Mouse (Mus musculus): ENCODE measurements around the gene Slc16a13. TPM values are rescaled to one million over a fixed set of nuclear protein-coding genes. Genes with fewer than 3 reads are reported as not detected.

The Slc16a13 gene
- polyA plus RNA-seq, 1 experiment from 2014 or later = 4.8 TPM

- Histone ChIP-seq H3K27ac (peak within 1 kb of the TSS; percentile 96), H3K4me1 (replicated peaks) (peaks cover 42% of the 10 kb centered on the region)
These were observed 18.8 kb upstream of the Slc16a13 start, which contains the start of the genes Gm21988 and Rnasek for GRCm38 (mm10) chr11:70239541-70240279. Gene Gm21988, minus strand, starts transcription at chr11:70239830. Gene Rnasek, minus strand, starts transcription at chr11:70239842.

GRCm38 (mm10) chr11:70238591-70239440, 18.0 kb upstream of the Slc16a13 start:
- H3K36me3 ChIP-seq = peaks cover 20% of the 10 kb centered on the region
- DNase-seq (no peak), ATAC-seq (ENCODE audit: low read depth) (no peak)
- H3K4me2 ChIP-seq = peak overlapping the region; percentile 95
- H3K9ac ChIP-seq = peak overlapping the region; percentile 97
- peak overlapping the region; percentile 95 for H3K4me3 ChIP-seq (replicated peaks)
- 5% methylated on average over 23 of the region's 23 CpGs for WGBS (ENCODE audit: insufficient replicate concordance)
- peak overlapping the region; percentile 96 for H3K27ac ChIP-seq
- H3K27me3 ChIP-seq = no peaks in the 10 kb centered on the region
- no peaks in the 10 kb centered on the region for H3K9me3 ChIP-seq (replicated peaks)
- peaks cover 51% of the 10 kb centered on the region for H3K4me1 ChIP-seq (replicated peaks)

More at GRCm38 (mm10) chr11:70239541-70240279, 18.8 kb upstream of the Slc16a13 start, which contains the start of the genes Gm21988 and Rnasek:
- DNase-seq (peak; percentile 76), ATAC-seq (ENCODE audit: low read depth) (peak; percentile 15)
- peak within 1 kb of the TSS; percentile 95 for H3K4me3 ChIP-seq (replicated peaks)
- H3K9me3 ChIP-seq (replicated peaks) = no peaks in the 10 kb centered on the region
- peaks cover 15% of the 10 kb centered on the region for H3K36me3 ChIP-seq
- WGBS (ENCODE audit: insufficient replicate concordance) = under 1% methylated on average over 31 of the region's 35 CpGs
- peak within 1 kb of the TSS; percentile 95 for H3K4me2 ChIP-seq
- H3K9ac ChIP-seq = peak within 1 kb of the TSS; percentile 97
- peaks cover 3% of the 10 kb centered on the region; the same call in 1 of the 2 replicates for H3K27me3 ChIP-seq

DNA sequence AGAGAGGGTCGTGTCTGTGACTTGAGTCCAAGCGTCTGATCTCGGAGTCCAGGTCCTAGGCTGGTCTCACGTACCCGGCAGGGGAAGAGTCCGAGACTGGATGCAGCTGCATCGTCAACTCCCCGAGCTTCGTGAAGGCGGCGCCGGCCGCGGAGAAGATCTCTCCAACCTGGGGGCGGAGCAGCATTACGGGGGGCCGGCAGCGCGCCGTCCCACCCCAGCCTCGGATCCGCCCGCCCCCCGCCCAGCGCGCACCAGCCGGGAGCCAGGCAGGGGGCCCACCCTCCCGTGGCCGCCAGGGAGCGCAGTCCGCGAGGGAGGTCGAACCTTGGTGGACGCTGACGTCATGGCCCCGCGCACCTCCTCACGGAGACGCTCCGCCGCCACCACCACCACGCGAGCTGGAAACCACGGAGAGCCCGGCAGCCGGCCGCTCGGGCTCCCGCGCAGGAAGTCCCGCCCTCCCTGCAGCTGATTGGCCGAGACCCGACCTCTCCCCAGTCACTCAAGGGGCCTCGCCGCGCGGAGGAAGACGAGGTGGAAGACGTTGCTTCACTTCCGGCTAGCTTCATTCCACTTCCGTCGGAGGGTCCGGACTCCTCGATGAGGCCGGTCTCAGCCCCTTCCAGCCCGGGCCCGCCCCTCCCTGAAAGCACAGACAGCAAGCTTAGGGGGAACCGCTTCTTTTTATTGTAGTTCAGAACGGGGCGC, 16.7 kb upstream of the Slc16a13 start, which contains the start of gene 0610010K14Rik:
0610010K14Rik (minus strand) TSS at position 458 of the 711 bp plus-strand sequence.
- peak within 1 kb of the TSS; percentile 95 for H3K4me3 ChIP-seq (replicated peaks)
- ATAC-seq (ENCODE audit: low read depth) = peak; percentile 90
- H3K27ac ChIP-seq = peak within 1 kb of the TSS; percentile 96
- H3K4me1 ChIP-seq (replicated peaks) = peaks cover 60% of the 10 kb centered on the region
- peak; percentile 97 for DNase-seq
- peaks cover 20% of the 10 kb centered on the region for H3K36me3 ChIP-seq
- under 1% methylated on average over 68 of the region's 70 CpGs for WGBS (ENCODE audit: insufficient replicate concordance)
- peak within 1 kb of the TSS; percentile 95 for H3K4me2 ChIP-seq
- H3K27me3 ChIP-seq = no peaks in the 10 kb centered on the region
- peak within 1 kb of the TSS; percentile 97 for H3K9ac ChIP-seq
- no peaks in the 10 kb centered on the region for H3K9me3 ChIP-seq (replicated peaks)

DNA sequence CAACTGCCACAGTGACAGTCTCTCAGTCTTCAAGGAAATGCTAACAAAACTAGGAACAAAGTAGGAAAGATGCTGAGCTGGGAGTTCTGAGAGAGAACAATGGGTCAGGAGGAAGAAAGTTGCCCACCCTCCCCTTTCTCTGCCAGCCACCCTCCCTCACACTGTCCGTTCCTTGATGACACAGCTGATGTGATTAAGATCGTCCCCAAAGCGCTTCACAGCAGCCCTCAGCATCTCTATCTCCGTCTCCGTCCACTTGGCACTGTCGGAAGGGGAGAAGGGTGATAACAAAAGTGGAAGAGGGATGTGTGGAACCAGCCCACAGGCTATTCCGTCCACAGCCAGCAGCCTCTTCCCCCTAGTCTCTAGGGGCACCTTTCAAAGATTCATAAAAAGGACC, 15.9 kb upstream of the Slc16a13 start:
- peak overlapping the region; percentile 96 for H3K27ac ChIP-seq
- H3K36me3 ChIP-seq = peaks cover 20% of the 10 kb centered on the region
- 6% methylated on average over 7 of the region's 7 CpGs for WGBS (ENCODE audit: insufficient replicate concordance)
- no peaks in the 10 kb centered on the region for H3K9me3 ChIP-seq (replicated peaks)
- H3K4me1 ChIP-seq (replicated peaks) = peaks cover 66% of the 10 kb centered on the region
- H3K4me3 ChIP-seq (replicated peaks) = peak overlapping the region; percentile 95
- DNase-seq (no peak), ATAC-seq (ENCODE audit: low read depth) (no peak)
- H3K9ac ChIP-seq = peak overlapping the region; percentile 97
- H3K27me3 ChIP-seq = no peaks in the 10 kb centered on the region
- peak overlapping the region; percentile 95 for H3K4me2 ChIP-seq

DNA sequence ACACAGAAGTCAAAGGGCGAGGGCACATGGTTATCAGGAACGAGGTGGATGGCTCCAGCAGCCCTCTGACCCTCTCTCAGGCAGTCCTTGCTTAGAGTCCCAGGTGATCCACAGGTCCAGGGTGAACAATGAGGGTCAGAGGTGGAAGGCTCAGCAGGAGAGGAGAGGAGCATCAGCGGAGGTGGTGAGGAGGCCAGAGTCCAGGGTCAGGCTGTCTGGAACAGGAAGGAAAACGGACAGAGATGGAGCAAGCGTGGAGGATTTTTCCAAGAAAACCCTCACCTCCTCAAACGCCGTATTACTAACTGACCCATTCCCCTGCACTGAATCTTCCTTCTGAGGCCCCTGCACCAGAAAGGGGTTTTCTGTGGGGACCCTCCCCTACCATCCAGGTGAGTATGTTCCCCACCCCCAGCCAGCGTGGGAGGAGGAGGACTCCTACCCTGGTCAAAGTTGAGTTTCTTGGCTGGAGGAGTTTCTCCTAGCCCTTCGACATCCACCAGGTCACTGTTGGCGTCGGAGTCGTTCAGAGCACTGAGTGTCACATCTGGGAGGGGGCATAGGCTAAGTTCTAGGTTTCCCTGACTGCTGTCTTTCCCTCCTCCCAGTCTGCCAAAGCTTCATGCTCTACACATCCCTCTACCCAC, 14.5 kb upstream of the Slc16a13 start:
- H3K9me3 ChIP-seq (replicated peaks) = no peaks in the 10 kb centered on the region
- WGBS (ENCODE audit: insufficient replicate concordance) = 81% methylated on average over 12 of the region's 12 CpGs
- H3K27me3 ChIP-seq = peaks cover under 1% of the 10 kb centered on the region; the same call in 1 of the 2 replicates
- peak overlapping the region; percentile 60 for H3K27ac ChIP-seq
- H3K4me2 ChIP-seq = no peak overlapping the region; the same call in 1 of the 2 replicates
- ATAC-seq (ENCODE audit: low read depth) (no peak), DNase-seq (no peak)
- H3K4me3 ChIP-seq (replicated peaks) = no peak overlapping the region
- peaks cover 68% of the 10 kb centered on the region for H3K4me1 ChIP-seq (replicated peaks)
- H3K9ac ChIP-seq = peak overlapping the region; percentile 23; the same call in 1 of the 2 replicates
- peaks cover 20% of the 10 kb centered on the region for H3K36me3 ChIP-seq

DNA sequence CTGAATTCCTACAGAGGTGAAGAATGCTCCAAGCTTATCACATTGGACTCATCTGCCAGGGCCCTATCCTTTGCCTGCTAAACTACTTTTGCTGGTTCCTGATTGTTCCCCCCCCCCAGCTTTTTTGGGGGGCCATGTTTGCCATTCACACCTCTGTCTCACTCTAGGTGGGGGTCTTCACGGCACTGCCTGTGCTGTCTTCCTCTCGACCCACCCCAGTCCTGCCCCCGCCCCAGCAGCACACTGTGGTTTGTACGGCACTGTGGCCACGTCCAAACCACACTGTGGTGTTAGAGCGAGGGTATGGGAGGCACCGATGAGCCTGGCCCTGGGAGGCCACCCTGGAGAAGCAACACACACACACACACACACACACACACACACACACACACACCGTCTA, 13.6 kb upstream of the Slc16a13 start:
- H3K4me3 ChIP-seq (replicated peaks) = no peak overlapping the region
- no peak for DNase-seq
- H3K4me1 ChIP-seq (replicated peaks) = peaks cover 74% of the 10 kb centered on the region
- no peaks in the 10 kb centered on the region for H3K9me3 ChIP-seq (replicated peaks)
- no peak for ATAC-seq (ENCODE audit: low read depth)
- no peak overlapping the region for H3K4me2 ChIP-seq
- H3K27me3 ChIP-seq = peaks cover 9% of the 10 kb centered on the region
- H3K27ac ChIP-seq = peak overlapping the region; percentile 60
- 20% methylated on average over 8 of the region's 8 CpGs for WGBS (ENCODE audit: insufficient replicate concordance)
- peaks cover 20% of the 10 kb centered on the region for H3K36me3 ChIP-seq
- 0 out of 2 replicates have a peak overlapping the region, but pooled peaks have one; percentile 23 for H3K9ac ChIP-seq

GRCm38 (mm10) chr11:70234037-70234436, 13.2 kb upstream of the Slc16a13 start:
- Histone ChIP-seq H3K27ac (0 out of 2 replicates have a peak overlapping the region, but pooled peaks have one; percentile 5), H3K4me1 (replicated peaks) (peaks cover 78% of the 10 kb centered on the region), H3K9me3 (replicated peaks) (no peaks in the 10 kb centered on the region), H3K4me2 (no peak overlapping the region), H3K36me3 (peaks cover 20% of the 10 kb centered on the region), H3K27me3 (peaks cover 14% of the 10 kb centered on the region), H3K4me3 (replicated peaks) (no peak overlapping the region), H3K9ac (no peak overlapping the region)
- no peak for DNase-seq
- WGBS (ENCODE audit: insufficient replicate concordance) = 47% methylated on average over 5 of the region's 5 CpGs
- no peak for ATAC-seq (ENCODE audit: low read depth)

DNA sequence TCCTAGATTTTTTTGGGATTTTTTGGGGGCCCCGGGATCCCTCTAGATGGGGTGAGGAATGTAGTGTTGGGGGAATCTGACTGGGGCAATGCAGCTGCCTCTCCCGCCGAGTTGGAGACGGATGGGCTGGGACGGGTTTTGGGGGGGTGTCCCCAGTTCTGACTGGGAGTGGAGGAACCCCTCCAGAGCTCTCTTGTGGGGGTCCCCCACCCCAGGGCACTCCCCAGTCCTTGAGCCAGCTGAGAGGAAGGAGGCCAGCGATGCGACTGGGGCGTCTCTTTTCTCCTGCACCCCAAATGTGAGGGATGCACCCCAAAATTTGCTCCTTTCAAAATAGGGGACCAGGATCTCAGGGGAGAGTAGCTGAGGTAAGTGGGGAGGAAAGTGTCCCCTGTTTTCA, 12.2 kb upstream of the Slc16a13 start:
- Histone ChIP-seq H3K9me3 (replicated peaks) (no peaks in the 10 kb centered on the region), H3K9ac (peak overlapping the region; percentile 5; the same call in 1 of the 2 replicates), H3K4me1 (replicated peaks) (peaks cover 80% of the 10 kb centered on the region), H3K27me3 (peaks cover 23% of the 10 kb centered on the region), H3K36me3 (peaks cover 20% of the 10 kb centered on the region), H3K4me3 (replicated peaks) (no peak overlapping the region), H3K4me2 (peak overlapping the region; percentile 42), H3K27ac (no peak overlapping the region)
- 52% methylated on average over 8 of the region's 8 CpGs for WGBS (ENCODE audit: insufficient replicate concordance)
- no peak for DNase-seq
- no peak for ATAC-seq (ENCODE audit: low read depth)

DNA sequence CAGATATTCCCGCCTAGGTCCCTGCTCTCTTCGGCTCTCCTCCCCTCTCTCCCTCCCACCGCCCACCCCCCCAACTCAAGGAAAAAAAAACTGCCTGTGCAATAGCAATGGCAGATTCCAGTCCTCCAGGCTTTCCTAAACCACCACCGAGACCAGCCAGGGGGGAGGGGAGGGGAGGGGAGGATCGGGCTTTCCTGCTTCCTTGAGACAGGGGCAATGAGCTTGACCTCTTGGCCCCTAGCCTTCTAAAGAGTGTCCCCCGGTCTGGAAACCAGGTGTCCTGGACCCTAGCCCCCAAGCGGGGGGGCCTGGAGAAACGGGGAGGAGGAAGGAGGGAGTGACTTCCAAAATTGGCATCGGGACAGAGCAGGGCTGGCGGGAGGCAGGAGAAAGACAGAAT, 11.7 kb upstream of the Slc16a13 start:
- ATAC-seq (ENCODE audit: low read depth) = no peak
- DNase-seq = no peak
- peaks cover 85% of the 10 kb centered on the region for H3K4me1 ChIP-seq (replicated peaks)

GRCm38 (mm10) chr11:70230239-70230727, 9.4 kb upstream of the Slc16a13 start:
- Histone ChIP-seq H3K27me3 (peaks cover 49% of the 10 kb centered on the region), H3K27ac (no peak overlapping the region; the same call in 1 of the 2 replicates), H3K4me1 (replicated peaks) (peaks cover 87% of the 10 kb centered on the region), H3K4me3 (replicated peaks) (peak overlapping the region; percentile 53), H3K4me2 (peak overlapping the region; percentile 75), H3K9ac (peak overlapping the region; percentile 63), H3K9me3 (replicated peaks) (no peaks in the 10 kb centered on the region), H3K36me3 (peaks cover 10% of the 10 kb centered on the region)
- ATAC-seq (ENCODE audit: low read depth) (peak; percentile 60), DNase-seq (peak; percentile 80)
- under 1% methylated on average over 32 of the region's 32 CpGs for WGBS (ENCODE audit: insufficient replicate concordance)

More for the DNA sequence above, 11.7 kb upstream of the Slc16a13 start:
- Histone ChIP-seq H3K4me2 (peak overlapping the region; percentile 42), H3K27me3 (peaks cover 28% of the 10 kb centered on the region), H3K4me3 (replicated peaks) (peak overlapping the region; percentile 27), H3K27ac (no peak overlapping the region), H3K9ac (peak overlapping the region; percentile 5; the same call in 1 of the 2 replicates), H3K9me3 (replicated peaks) (no peaks in the 10 kb centered on the region), H3K36me3 (peaks cover 20% of the 10 kb centered on the region)
- whole genome bisulfite sequencing (ENCODE audit: insufficient replicate concordance) = 20% methylated on average over 9 of the region's 10 CpGs
